Mouse (Mus musculus) CH12.LX (cell line): Measurements from ENCODE around the gene Tut1. TPM values are rescaled to one million over a fixed set of nuclear protein-coding genes. Genes with fewer than 3 reads are reported as not detected.
A peak's percentile ranks its signal among the peaks of the same experiment; 100 is the strongest.

Experiments
- DNase-seq: peaks from one replicate; pipeline ENCODE4 v3.0.0-alpha.2; 2013; ENCODE audit errors: extremely low read depth
- H3K27ac ChIP-seq: 2 replicates; pipeline ENCODE4 v1.5.1; 2012; ENCODE audit warnings: low read depth, mild to moderate bottlenecking, control low read depth, moderate library complexity; ENCODE audit not compliant: insufficient read depth
- H3K27me3 ChIP-seq: replicated peaks from 2 replicates; pipeline ENCODE3; 2012; ENCODE audit warnings: inconsistent platforms
- H3K36me3 ChIP-seq, 2 experiments: replicated peaks in 1 of 2; 2 replicates each; pipeline versions ENCODE3 to v1.6.1; 2012; ENCODE audit warnings: inconsistent platforms in 1 of 2, low read length in 1 of 2, mild to moderate bottlenecking in 1 of 2, mixed read lengths in 1 of 2, moderate library complexity in 1 of 2; ENCODE audit not compliant: control insufficient read depth in 1 of 2, insufficient read depth in 1 of 2
- H3K4me1 ChIP-seq, 2 experiments: 2 replicates each; pipeline ENCODE4 v1.6.1; 2012; ENCODE audit warnings: inconsistent platforms in 1 of 2, moderate library complexity in 1 of 2; ENCODE audit not compliant: insufficient read depth in 2 of 2, control insufficient read depth in 1 of 2
- H3K4me2 ChIP-seq: 2 replicates; pipeline ENCODE4 v1.6.1; 2012; ENCODE audit warnings: low read depth, mild to moderate bottlenecking, control low read depth; ENCODE audit not compliant: poor library complexity, insufficient read depth, severe bottlenecking
- H3K4me3 ChIP-seq, 3 experiments: fragments of 150-350 bp in 1 of 3; sonication (generic) in 1 of 3; replicated peaks in 1 of 3; 2 replicates each; pipeline versions ENCODE3 to v1.5.1; 2011 to 2012; ENCODE audit warnings: low read depth in 2 of 3, low read length in 2 of 3, mild to moderate bottlenecking in 2 of 3, moderate library complexity in 2 of 3, control low read depth in 1 of 3, improper control_type of control experiment in 1 of 3, inconsistent platforms in 1 of 3, mixed read lengths in 1 of 3; ENCODE audit not compliant: poor library complexity in 1 of 3
- H3K79me2 ChIP-seq: replicated peaks from 2 replicates; pipeline ENCODE4 v1.6.1; 2012; ENCODE audit warnings: mild to moderate bottlenecking, moderate library complexity; ENCODE audit not compliant: control insufficient read depth, poor library complexity, insufficient read depth, severe bottlenecking; ENCODE audit errors: extremely low read depth
- H3K9ac ChIP-seq: 2 replicates; pipeline ENCODE4 v1.6.1; 2012; ENCODE audit warnings: low read depth, mild to moderate bottlenecking, control low read depth, moderate library complexity; ENCODE audit not compliant: insufficient read depth
- H3K9me3 ChIP-seq: replicated peaks from 2 replicates; pipeline ENCODE3; 2012; ENCODE audit warnings: low read length, inconsistent platforms, mixed read lengths
- BHLHE40 ChIP-seq: IDR thresholded peaks from 2 replicates; pipeline ENCODE4 v1.6.1; 2011; ENCODE audit warnings: mild to moderate bottlenecking, low read depth, low read length, improper control_type of control experiment
- CHD1 ChIP-seq: IDR thresholded peaks from 2 replicates; pipeline ENCODE4 v1.6.1; 2012; ENCODE audit warnings: low read depth, low read length, improper control_type of control experiment, inconsistent platforms
- CHD2 ChIP-seq: IDR thresholded peaks from 2 replicates; pipeline ENCODE4 v1.6.1; 2011; ENCODE audit warnings: low read length, improper control_type of control experiment
- CTCF ChIP-seq, 2 experiments: IDR thresholded peaks in 1 of 2; conservative IDR thresholded peaks in 1 of 2; 2 replicates each; pipeline ENCODE4 v1.5.1; 2011 to 2012; ENCODE audit warnings: low read depth in 2 of 2, low read length in 2 of 2, improper control_type of control experiment in 1 of 2, inconsistent platforms in 1 of 2, mild to moderate bottlenecking in 1 of 2, moderate library complexity in 1 of 2
- EP300 ChIP-seq: IDR thresholded peaks from 2 replicates; pipeline ENCODE4 v1.6.1; 2011; ENCODE audit warnings: low read length, improper control_type of control experiment
- GABPA ChIP-seq: IDR thresholded peaks from 2 replicates; pipeline ENCODE4 v1.6.1; 2012; ENCODE audit warnings: low read depth, low read length, improper control_type of control experiment, inconsistent platforms; ENCODE audit not compliant: insufficient replicate concordance
- HCFC1 ChIP-seq: IDR thresholded peaks from 2 replicates; pipeline ENCODE4 v1.6.1; 2012; ENCODE audit warnings: low read depth, mild to moderate bottlenecking, inconsistent platforms, low read length, improper control_type of control experiment
- IRF4 ChIP-seq: IDR thresholded peaks from 2 replicates; pipeline ENCODE4 v1.6.1; 2014; ENCODE audit warnings: low read depth, mild to moderate bottlenecking, inconsistent platforms, low read length, improper control_type of control experiment
- KAT2A ChIP-seq: IDR thresholded peaks from 2 replicates; pipeline ENCODE4 v1.6.1; 2012; ENCODE audit warnings: low read length, improper control_type of control experiment, inconsistent platforms; ENCODE audit not compliant: insufficient replicate concordance
- MAFK ChIP-seq: IDR thresholded peaks from 2 replicates; pipeline ENCODE4 v1.6.1; 2011; ENCODE audit warnings: low read length, improper control_type of control experiment; ENCODE audit not compliant: insufficient replicate concordance
- MAX ChIP-seq: IDR thresholded peaks from 2 replicates; pipeline ENCODE4 v1.6.1; 2011; ENCODE audit warnings: low read length, improper control_type of control experiment
- MEF2A ChIP-seq: IDR thresholded peaks from 2 replicates; pipeline ENCODE4 v1.6.1; 2014; ENCODE audit warnings: low read depth, mild to moderate bottlenecking, inconsistent platforms, low read length, improper control_type of control experiment, borderline replicate concordance
- MXI1 ChIP-seq: IDR thresholded peaks from 2 replicates; pipeline ENCODE4 v1.6.1; 2011; ENCODE audit warnings: mild to moderate bottlenecking, low read depth, low read length, improper control_type of control experiment
- MYC ChIP-seq: IDR thresholded peaks from 2 replicates; pipeline ENCODE4 v1.6.1; 2011; ENCODE audit warnings: low read depth, mild to moderate bottlenecking, improper control_type of control experiment, low read length
- NELFE ChIP-seq: IDR thresholded peaks from 2 replicates; pipeline ENCODE4 v1.6.1; 2011; ENCODE audit warnings: low read depth, low read length, improper control_type of control experiment
- NRF1 ChIP-seq: IDR thresholded peaks from 2 replicates; pipeline ENCODE4 v1.6.1; 2014; ENCODE audit warnings: low read depth, mild to moderate bottlenecking, inconsistent platforms, low read length, improper control_type of control experiment, moderate library complexity
- PAX5 ChIP-seq: IDR thresholded peaks from 2 replicates; pipeline ENCODE4 v1.6.1; 2012; ENCODE audit warnings: low read length, inconsistent platforms, mixed read lengths
- POLR2A ChIP-seq: IDR thresholded peaks from 2 replicates; pipeline ENCODE4 v1.6.1; 2011; ENCODE audit warnings: low read depth, mild to moderate bottlenecking, improper control_type of control experiment, low read length
- RAD21 ChIP-seq: IDR thresholded peaks from 2 replicates; pipeline ENCODE4 v1.6.1; 2011; ENCODE audit warnings: low read depth, mild to moderate bottlenecking, low read length, improper control_type of control experiment, moderate library complexity
- SIN3A ChIP-seq: IDR thresholded peaks from 2 replicates; pipeline ENCODE4 v1.6.1; 2012; ENCODE audit warnings: low read length, improper control_type of control experiment, inconsistent platforms
- SMC3 ChIP-seq: IDR thresholded peaks from 2 replicates; pipeline ENCODE4 v1.6.1; 2011; ENCODE audit warnings: low read depth, low read length, improper control_type of control experiment
- USF1 ChIP-seq: IDR thresholded peaks from 2 replicates; pipeline ENCODE4 v1.6.1; 2014; ENCODE audit warnings: low read depth, mild to moderate bottlenecking, inconsistent platforms, low read length, improper control_type of control experiment
- USF2 ChIP-seq: conservative IDR thresholded peaks from 2 replicates; pipeline ENCODE4 v1.6.1; 2011; ENCODE audit warnings: low read depth, low read length, improper control_type of control experiment
- ZKSCAN1 ChIP-seq: IDR thresholded peaks from 2 replicates; pipeline ENCODE4 v1.6.1; 2012; ENCODE audit warnings: low read depth, inconsistent platforms, low read length, improper control_type of control experiment, borderline replicate concordance
- dilution Hi-C: fragments of 300-500 bp; cut with MboI; formaldehyde crosslinking; loops from 2 replicates; pipeline ENCODE4 v1.14.3; 2020; ENCODE audit warnings: low sequenced_read_pairs; ENCODE audit not compliant: extremely low pct_unique_long_range_greater_than_20kb, extremely low pct_ligation_motif_present
- in situ Hi-C: fragments of 300-500 bp; cut with MboI; formaldehyde crosslinking; loops from 3 replicates; pipeline ENCODE4 v1.14.3; 2019; ENCODE audit warnings: low sequenced_read_pairs, low pct_ligation_motif_present, low pct_unique_long_range_greater_than_20kb, mixed read lengths
- polyA plus RNA-seq: library from polyadenylated mRNA; unstranded; fragments of >175 nt; gene quantifications from 2 replicates; pipeline ENCODE4 v1.2.1, GENCODE M21; 2012; ENCODE audit warnings: low read depth; ENCODE audit not compliant: insufficient read length
- total RNA-seq, 2 experiments: library from RNA; depleted of rRNA; stranded (reverse); fragments of 300-350 nt in 1 of 2; fragments of >200 nt in 1 of 2; gene quantifications; 2 replicates each; pipeline ENCODE4 v1.2.3; 2012 to 2014

The Tut1 gene
- total and polyA plus RNA-seq, 3 experiments, result 40.4 to 54.9 (median 47.7) TPM

GRCm38 (mm10) chr19:8997546-8997945, 43.9 kb downstream of the Tut1 start (continued):
- TF ChIP-seq NRF1 (no peak), GABPA (no peak), KAT2A (no peak), RAD21 (no peak; the same call in 1 of the 2 replicates), POLR2A (peak; percentile 53; the same call in 1 of the 2 replicates), ZKSCAN1 (no peak), PAX5 (no peak), CTCF (conservative IDR thresholded peaks at IDR 0.05 in 1 of 2, IDR thresholded peaks at IDR 0.05 in 1 of 2; ENCODE audit: low read depth in 2 of 2, low read length in 2 of 2) (0 out of 4 replicates have a peak, but pooled peaks of 1 of the 2 experiments have one; percentile 23), CHD1 (no peak)

- H3K9ac ChIP-seq, result 0 out of 2 replicates have a peak overlapping the region, but pooled peaks have one; percentile 17
- H3K4me3 ChIP-seq, result no peak overlapping the region
- H3K9me3 ChIP-seq, result no peaks in the 10 kb centered on the region
- peaks cover 62% of the 10 kb centered on the region for H3K79me2 ChIP-seq
- H3K4me2 ChIP-seq, result peak overlapping the region; percentile 45
- 0 out of 2 replicates have a peak overlapping the region, but pooled peaks have one; percentile 88 for H3K27ac ChIP-seq
- H3K36me3 ChIP-seq, result peaks cover 26 to 38% of the 10 kb centered on the region in 2 experiments
- in situ Hi-C loops (loop anchor here (10.0 kb wide), 1 partner anchor 56 kb away; no protein-coding TSS in a partner anchor), dilution Hi-C loops (no loop called here)
- H3K27me3 ChIP-seq, result no peaks in the 10 kb centered on the region
- TF ChIP-seq MAX (no peak), MYC (no peak), CHD2 (no peak), POLR2A (no peak), IRF4 (no peak), HCFC1 (no peak), EP300 (no peak), NELFE (no peak), CTCF (conservative IDR thresholded peaks at IDR 0.05 in 1 of 2, IDR thresholded peaks at IDR 0.05 in 1 of 2; ENCODE audit: low read depth in 2 of 2, low read length in 2 of 2) (no peak), SIN3A (no peak), MEF2A (no peak), MAFK (no peak), USF1 (no peak), RAD21 (no peak), BHLHE40 (no peak), PAX5 (no peak), SMC3 (no peak), USF2 (no peak), MXI1 (no peak)
- peaks cover 24 to 57% of the 10 kb centered on the region in 2 experiments for H3K4me1 ChIP-seq
- no peak for DNase-seq
Observed at GRCm38 (mm10) chr19:8998546-8998945, 44.9 kb downstream of the Tut1 start.
